ENCODE assay signal across 8 mouse cellular contexts in genomic region chr11:68900519-68901350, GRCm38 (mm10). TPM values are rescaled to one million over a fixed set of nuclear protein-coding genes. Genes with fewer than 3 reads are reported as not detected.
DNase-seq lines count a peak whose midpoint lies in the region; ATAC-seq and TF ChIP-seq lines count a peak whose summit lies in the region.

No protein-coding gene starts in this region.

- peak; percentile 41 for ATAC-seq in lung, embryonic 14.5 days (ENCODE audit: insufficient read depth)
- ATAC-seq in embryonic facial prominence, embryonic 15.5 days (ENCODE audit: insufficient number of reproducible peaks, low FRiP score, low TSS enrichment, low read depth), result peak; percentile 16; the same call in 1 of the 2 replicates
- ATAC-seq in intestine, embryonic 15.5 days, result peak; percentile 32
- peak; percentile 45 for ATAC-seq in neural tube, embryonic 15.5 days (ENCODE audit: low FRiP score)

- peaks cover 3% of the 10 kb centered on the region; the same call in 1 of the 2 replicates for H3K4me1 ChIP-seq in lung, embryonic 14.5 days (ENCODE audit: insufficient read depth)
- peaks cover 16% of the 10 kb centered on the region; the same call in 1 of the 2 replicates for H3K4me1 ChIP-seq in embryonic facial prominence, embryonic 15.5 days
- H3K4me1 ChIP-seq in intestine, embryonic 15.5 days (replicated peaks), result peaks cover 6% of the 10 kb centered on the region; the same call in 1 of the 2 replicates
- peaks cover 20% of the 10 kb centered on the region for H3K4me1 ChIP-seq in neural tube, embryonic 15.5 days

- no peaks in the 10 kb centered on the region for H3K27me3 ChIP-seq in lung, embryonic 14.5 days (ENCODE audit: insufficient read depth, low read length)
- 0 out of 2 replicates have a peak, but pooled peaks cover 3% of the 10 kb centered on the region for H3K27me3 ChIP-seq in embryonic facial prominence, embryonic 15.5 days
- H3K27me3 ChIP-seq in intestine, embryonic 15.5 days (replicated peaks), result no peaks in the 10 kb centered on the region
- 0 out of 2 replicates have a peak, but pooled peaks cover 4% of the 10 kb centered on the region for H3K27me3 ChIP-seq in neural tube, embryonic 15.5 days (replicated peaks)

- H3K36me3 ChIP-seq in lung, embryonic 14.5 days (ENCODE audit: insufficient read depth), result peaks cover 34% of the 10 kb centered on the region
- H3K36me3 ChIP-seq in embryonic facial prominence, embryonic 15.5 days, result peaks cover 31% of the 10 kb centered on the region
- peaks cover 19% of the 10 kb centered on the region for H3K36me3 ChIP-seq in intestine, embryonic 15.5 days
- H3K36me3 ChIP-seq in neural tube, embryonic 15.5 days, result peaks cover 26% of the 10 kb centered on the region

- no peak for TF ChIP-seq CTCF in lung, embryonic 14.5 days (IDR thresholded peaks at IDR 0.05; ENCODE audit: low read depth)

- no peak for DNase-seq in lung, embryonic 14.5 days
- DNase-seq in lung, postnatal 36 days, result no peak
- DNase-seq in c-Kit-positive CD71-positive TER-119-positive erythroid progenitor cells, embryonic 14.5 days (ENCODE audit: low spot score), result no peak
- no peak for DNase-seq in adrenal gland, adult 2 months
- DNase-seq in cerebellum, adult 9-10 months, result no peak

- 24% methylated on average over 31 of the region's 31 CpGs for WGBS in lung, embryonic 14.5 days
- 21% methylated on average over 31 of the region's 31 CpGs for WGBS in embryonic facial prominence, embryonic 15.5 days
- 25% methylated on average over 31 of the region's 31 CpGs for WGBS in intestine, embryonic 15.5 days
- WGBS in neural tube, embryonic 15.5 days, result 29% methylated on average over 31 of the region's 31 CpGs

- H3K4me3 ChIP-seq in lung, embryonic 14.5 days (ENCODE audit: low read depth, low read length), result peak overlapping the region; percentile 96
- peak overlapping the region; percentile 94 for H3K4me3 ChIP-seq in embryonic facial prominence, embryonic 15.5 days (replicated peaks)
- peak overlapping the region; percentile 69 for H3K4me3 ChIP-seq in intestine, embryonic 15.5 days (replicated peaks)
- peak overlapping the region; percentile 93 for H3K4me3 ChIP-seq in neural tube, embryonic 15.5 days (replicated peaks)

- no peak overlapping the region for H3K27ac ChIP-seq in lung, embryonic 14.5 days (ENCODE audit: low read depth)
- no peak overlapping the region for H3K27ac ChIP-seq in embryonic facial prominence, embryonic 15.5 days (replicated peaks)
- no peak overlapping the region for H3K27ac ChIP-seq in intestine, embryonic 15.5 days
- H3K27ac ChIP-seq in neural tube, embryonic 15.5 days (replicated peaks), result no peak overlapping the region

- H3K4me2 ChIP-seq in lung, embryonic 14.5 days, result peak overlapping the region; percentile 69
- H3K4me2 ChIP-seq in embryonic facial prominence, embryonic 15.5 days (replicated peaks), result peak overlapping the region; percentile 85
- peak overlapping the region; percentile 79 for H3K4me2 ChIP-seq in intestine, embryonic 15.5 days (replicated peaks)
- peak overlapping the region; percentile 80 for H3K4me2 ChIP-seq in neural tube, embryonic 15.5 days

- H3K9me3 ChIP-seq in lung, embryonic 14.5 days (ENCODE audit: low read depth, low read length), result no peaks in the 10 kb centered on the region
- H3K9me3 ChIP-seq in embryonic facial prominence, embryonic 15.5 days (replicated peaks), result no peaks in the 10 kb centered on the region
- no peaks in the 10 kb centered on the region for H3K9me3 ChIP-seq in intestine, embryonic 15.5 days
- no peaks in the 10 kb centered on the region for H3K9me3 ChIP-seq in neural tube, embryonic 15.5 days (replicated peaks)

- H3K9ac ChIP-seq in lung, embryonic 14.5 days, result peak overlapping the region; percentile 99
- peak overlapping the region; percentile 33; the same call in 1 of the 2 replicates for H3K9ac ChIP-seq in embryonic facial prominence, embryonic 15.5 days
- peak overlapping the region; percentile 50; the same call in 1 of the 2 replicates for H3K9ac ChIP-seq in intestine, embryonic 15.5 days
- peak overlapping the region; percentile 51 for H3K9ac ChIP-seq in neural tube, embryonic 15.5 days (replicated peaks)

RNA-seq across cellular contexts. Expression of gene Rpl26, which starts 0.6 kb away (rescaled TPM):
- polyA plus RNA-seq in lung, embryonic 14.5 days (2014; fragmentation: Nextera tagmentation; extraction: Ambion mirVana), result 1,103 and 1,167 TPM in 2 replicates
- 985 and 994 TPM in 2 replicates for polyA plus RNA-seq in embryonic facial prominence, embryonic 15.5 days (2015; fragmentation: Nextera tagmentation; extraction: Ambion mirVana)
- polyA plus RNA-seq in intestine, embryonic 15.5 days (2015; fragmentation: Nextera tagmentation; extraction: Ambion mirVana), result 1,017 and 1,034 TPM in 2 replicates
- 597 and 626 TPM in 2 replicates for polyA plus RNA-seq in neural tube, embryonic 15.5 days (2015; fragmentation: Nextera tagmentation; extraction: Ambion mirVana)
- 1,000 to 10,000 TPM; 1,114 to 1,327 TPM for total RNA-seq in adrenal gland, adult 2 months (2021)
- 146 and 179 TPM in 2 replicates for polyA plus RNA-seq in adrenal gland, adult 2 months (2012; rRNA removed)

RNA-seq across cellular contexts. Expression of gene Rnf222, which starts 12.4 kb away (rescaled TPM):
- 0.07 and 0.11 TPM in 2 replicates for polyA plus RNA-seq in lung, embryonic 14.5 days (2014; fragmentation: Nextera tagmentation; extraction: Ambion mirVana)
- 3.4 and 3.5 TPM in 2 replicates for polyA plus RNA-seq in embryonic facial prominence, embryonic 15.5 days (2015; fragmentation: Nextera tagmentation; extraction: Ambion mirVana)
- 0.06 and 0.10 TPM in 2 replicates for polyA plus RNA-seq in intestine, embryonic 15.5 days (2015; fragmentation: Nextera tagmentation; extraction: Ambion mirVana)
- not detected in 2 replicates for polyA plus RNA-seq in neural tube, embryonic 15.5 days (2015; fragmentation: Nextera tagmentation; extraction: Ambion mirVana)
- total RNA-seq in adrenal gland, adult 2 months (2021), result under 1 TPM in 1 of 2 experiments, not detected in 1; 0.09 TPM
- polyA plus RNA-seq in adrenal gland, adult 2 months (2012; rRNA removed), result 0.23 and 0.39 TPM in 2 replicates

RNA-seq across cellular contexts. Expression of gene Odf4, which starts 26.1 kb away (rescaled TPM):
- not detected in 2 replicates for polyA plus RNA-seq in lung, embryonic 14.5 days (2014; fragmentation: Nextera tagmentation; extraction: Ambion mirVana)
- polyA plus RNA-seq in embryonic facial prominence, embryonic 15.5 days (2015; fragmentation: Nextera tagmentation; extraction: Ambion mirVana), result not detected in 2 replicates
- polyA plus RNA-seq in intestine, embryonic 15.5 days (2015; fragmentation: Nextera tagmentation; extraction: Ambion mirVana), result not detected in 2 replicates
- 0.64 and 1.3 TPM in 2 replicates for polyA plus RNA-seq in neural tube, embryonic 15.5 days (2015; fragmentation: Nextera tagmentation; extraction: Ambion mirVana)
- total RNA-seq in adrenal gland, adult 2 months (2021), result not detected
- polyA plus RNA-seq in adrenal gland, adult 2 months (2012; rRNA removed), result not detected in 2 replicates

RNA-seq across cellular contexts. Expression of gene Ndel1, which starts 29.1 kb away (rescaled TPM):
- 63.1 and 67.6 TPM in 2 replicates for polyA plus RNA-seq in lung, embryonic 14.5 days (2014; fragmentation: Nextera tagmentation; extraction: Ambion mirVana)
- 110 and 117 TPM in 2 replicates for polyA plus RNA-seq in embryonic facial prominence, embryonic 15.5 days (2015; fragmentation: Nextera tagmentation; extraction: Ambion mirVana)
- 69.1 and 69.5 TPM in 2 replicates for polyA plus RNA-seq in intestine, embryonic 15.5 days (2015; fragmentation: Nextera tagmentation; extraction: Ambion mirVana)
- 111 and 115 TPM in 2 replicates for polyA plus RNA-seq in neural tube, embryonic 15.5 days (2015; fragmentation: Nextera tagmentation; extraction: Ambion mirVana)
- 10 to 100 TPM; 60.6 to 98.0 TPM for total RNA-seq in adrenal gland, adult 2 months (2021)
- polyA plus RNA-seq in adrenal gland, adult 2 months (2012; rRNA removed), result 156 and 186 TPM in 2 replicates

RNA-seq across cellular contexts. Expression of gene Arhgef15, which starts 56.5 kb away (rescaled TPM):
- polyA plus RNA-seq in lung, embryonic 14.5 days (2014; fragmentation: Nextera tagmentation; extraction: Ambion mirVana), result 21.6 and 23.9 TPM in 2 replicates
- polyA plus RNA-seq in embryonic facial prominence, embryonic 15.5 days (2015; fragmentation: Nextera tagmentation; extraction: Ambion mirVana), result 8.0 and 9.7 TPM in 2 replicates
- 8.1 and 8.6 TPM in 2 replicates for polyA plus RNA-seq in intestine, embryonic 15.5 days (2015; fragmentation: Nextera tagmentation; extraction: Ambion mirVana)
- 23.2 and 27.3 TPM in 2 replicates for polyA plus RNA-seq in neural tube, embryonic 15.5 days (2015; fragmentation: Nextera tagmentation; extraction: Ambion mirVana)
- 10 to 100 TPM; 15.2 to 21.6 TPM for total RNA-seq in adrenal gland, adult 2 months (2021)
- 133 and 183 TPM in 2 replicates for polyA plus RNA-seq in adrenal gland, adult 2 months (2012; rRNA removed)

Comparison
In these comparisons a context has a peak if more than half of its experiments do, and no peak if none do; other contexts are left out.
1. H3K9ac ChIP-seq: peak in every context shown above with its lines; median percentile 99 in lung, embryonic 14.5 days; 51 in neural tube, embryonic 15.5 days; 50 in intestine, embryonic 15.5 days; 33 in embryonic facial prominence, embryonic 15.5 days.